Mouse (Mus musculus) heart, adult 2 months (tissue): Measurements from ENCODE around the gene Amn.

ENCODE experiments used
- EP300 ChIP-seq: fragments of 200-500 bp; IDR thresholded peaks from 2 replicates; pipeline ENCODE4 v1.6.1; 2011; ENCODE audit warnings: low read depth, low read length, control low read depth; ENCODE audit not compliant: insufficient read depth
- POLR2A ChIP-seq: fragments of 200-500 bp; IDR thresholded peaks from 2 replicates; pipeline ENCODE4 v1.6.1; 2011; ENCODE audit warnings: mild to moderate bottlenecking, low read depth, low read length, control low read depth; ENCODE audit not compliant: insufficient read depth

DNA sequence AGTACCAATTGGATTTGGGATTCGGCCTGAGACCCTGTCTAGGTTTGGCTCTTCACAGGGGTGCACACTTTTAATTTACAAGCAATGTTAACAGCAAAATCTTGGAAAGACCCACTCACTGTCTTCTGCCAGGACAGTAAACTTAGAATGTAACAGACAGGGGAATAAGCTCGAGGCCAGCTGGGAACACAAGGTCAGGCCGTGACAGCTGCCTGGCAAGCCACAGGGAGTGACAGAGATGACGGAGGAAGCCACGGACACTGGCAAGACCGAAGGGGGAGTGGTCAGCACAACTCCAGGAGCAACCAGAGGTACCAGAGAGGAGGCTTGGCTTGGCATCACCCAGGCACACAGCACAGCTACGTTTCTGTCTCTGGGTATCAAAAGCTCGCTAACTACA is 35.9 kb downstream of the Amn start:
- no peak for TF ChIP-seq EP300
- TF ChIP-seq POLR2A: no peak
